Mouse (Mus musculus) layer of hippocampus, adult 18-20 months (tissue): ENCODE measurements around the gene Itih1. TPM values are rescaled to one million over a fixed set of nuclear protein-coding genes. Genes with fewer than 3 reads are reported as not detected.

Experiments
- DNase-seq, 2 experiments: peaks; one replicate each; pipeline ENCODE4 v3.0.0; 2022; ENCODE audit warnings: low spot score in 2 of 2
- long read RNA-seq: library from polyadenylated mRNA; stranded (forward); transcript quantifications from one replicate; pipeline ENCODE4 v2.0.0, GENCODE M21; 2021
- total RNA-seq, 2 experiments: library from RNA; stranded (reverse); gene quantifications; 2 replicates each; pipeline ENCODE4 v1.2.3; 2021

Gene Itih1
- not detected for total RNA-seq
- long read RNA-seq, result 0 reads

- DNase-seq, result no peak
These were observed at the start of gene Itih1 for GRCm38 (mm10) chr14:30943038-30943437. Gene Itih1, minus strand, starts transcription at chr14:30943289.

GRCm38 (mm10) chr14:30976222-30976621 lies 33.1 kb upstream of the Itih1 start:
- no peak for DNase-seq

GRCm38 (mm10) chr14:30974204-30974603 lies 31.1 kb upstream of the Itih1 start:
- DNase-seq, result peak; percentile 51 to 74

- DNase-seq, result no peak
These were observed 17.3 kb upstream of the Itih1 start for GRCm38 (mm10) chr14:30960366-30960765.

- DNase-seq, result no peak
These were observed 15.9 kb upstream of the Itih1 start for GRCm38 (mm10) chr14:30959031-30959430.

GRCm38 (mm10) chr14:30958517-30958916 lies 15.4 kb upstream of the Itih1 start:
- DNase-seq, result no peak

- DNase-seq, result peak; percentile 97 to 99
These were observed 8.2 kb upstream of the Itih1 start, which contains the start of gene Nek4 for GRCm38 (mm10) chr14:30951154-30951825. Gene Nek4, plus strand, starts transcription at chr14:30951377.

GRCm38 (mm10) chr14:30949986-30950385 lies 6.9 kb upstream of the Itih1 start:
- no peak for DNase-seq

GRCm38 (mm10) chr14:30944745-30945144 lies 1.7 kb upstream of the Itih1 start:
- DNase-seq, result no peak

GRCm38 (mm10) chr14:30943860-30944674 lies 978 bp upstream of the Itih1 start:
- DNase-seq, result peak; percentile 9 to 81

GRCm38 (mm10) chr14:30942254-30942653 lies 835 bp downstream of the Itih1 start:
- DNase-seq, result no peak

- DNase-seq, result no peak
These were observed 9.7 kb downstream of the Itih1 start for GRCm38 (mm10) chr14:30933351-30933750.

GRCm38 (mm10) chr14:30930386-30930785 lies 12.7 kb downstream of the Itih1 start:
- no peak for DNase-seq

- no peak for DNase-seq
These were observed 17.6 kb downstream of the Itih1 start for GRCm38 (mm10) chr14:30925492-30925891.

- DNase-seq, result peak in 1 of 2 experiments; percentile 34
These were observed 19.5 kb downstream of the Itih1 start, which contains the start of gene Itih3 for GRCm38 (mm10) chr14:30923375-30924105. Gene Itih3, minus strand, starts transcription at chr14:30923760.

- DNase-seq, result peak; percentile 21 to 65
These were observed 20.9 kb downstream of the Itih1 start for GRCm38 (mm10) chr14:30922053-30922670.

- peak in 1 of 2 experiments; percentile 18 for DNase-seq
These were observed 26.6 kb downstream of the Itih1 start for GRCm38 (mm10) chr14:30916516-30916915.

GRCm38 (mm10) chr14:30913404-30913803 lies 29.7 kb downstream of the Itih1 start:
- DNase-seq, result no peak

GRCm38 (mm10) chr14:30912641-30913040 lies 30.4 kb downstream of the Itih1 start:
- no peak for DNase-seq

GRCm38 (mm10) chr14:30911141-30911540 lies 31.9 kb downstream of the Itih1 start:
- DNase-seq, result no peak

- peak; percentile 29 to 53 for DNase-seq
These were observed 35.2 kb downstream of the Itih1 start for GRCm38 (mm10) chr14:30907814-30908265.
